Mouse (Mus musculus) heart, postnatal 0 days (tissue): ENCODE results near the gene Midn.

Experiments used
- CTCF ChIP-seq: IDR thresholded peaks from 2 replicates; pipeline ENCODE4 v1.5.1; 2016; ENCODE audit warnings: antibody characterized with exemption, control low read depth, low read depth
- EP300 ChIP-seq: IDR thresholded peaks from 2 replicates; pipeline ENCODE4 v1.6.1; 2016; ENCODE audit warnings: antibody characterized with exemption, low read depth

DNA sequence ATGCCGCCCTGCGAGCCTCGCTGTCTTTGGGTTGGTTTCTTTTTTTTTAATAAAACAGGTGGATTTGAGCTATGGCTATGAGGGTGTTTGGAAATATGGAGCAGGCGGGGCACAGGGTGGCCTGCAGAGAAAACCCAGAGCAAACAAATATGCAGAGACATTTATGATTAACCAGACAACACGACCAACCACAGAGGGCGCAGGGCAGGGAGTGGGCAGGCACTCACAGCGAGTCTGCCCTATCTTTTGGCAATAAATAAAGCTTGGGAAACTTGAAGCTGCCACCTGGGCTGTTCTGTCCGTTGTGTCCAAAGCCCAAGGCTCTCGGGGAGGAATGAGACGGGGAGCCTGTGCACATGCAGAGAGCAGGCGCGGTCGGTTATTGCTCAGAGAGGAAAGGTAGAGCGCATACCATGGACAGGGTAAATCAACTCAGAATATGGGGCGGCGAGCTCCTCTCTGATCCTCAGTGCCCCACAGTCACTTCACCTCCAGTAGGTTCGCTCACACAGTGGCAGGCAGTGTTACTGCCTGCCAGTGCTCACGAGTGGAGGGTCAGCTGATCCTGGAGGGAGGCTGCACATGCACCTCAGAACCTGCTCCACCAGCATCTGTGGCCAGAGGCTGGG, 17.6 kb upstream of the Midn start:
- TF ChIP-seq CTCF (no peak), EP300 (no peak)
